Mouse (Mus musculus): ENCODE measurements at regions not wholly inside any gene's neighbourhood (a gene's known extent, or its start where the extent isn't known, plus 50 kb on each side); places are given as distances from the start of the nearest gene placed in this dataset.

GRCm38 (mm10) chr5:148729541-148729940, 177.0 kb upstream of the Ubl3 start:
- 0 out of 2 replicates have a peak, but pooled peaks cover 3% of the 10 kb centered on the region for H3K9me3 ChIP-seq
- no peaks in the 10 kb centered on the region for H3K27me3 ChIP-seq
- no peak overlapping the region for H3K4me2 ChIP-seq
- no peaks in the 10 kb centered on the region for H3K36me3 ChIP-seq (replicated peaks)
- ATAC-seq (ENCODE audit: low FRiP score) = no peak
- H3K9ac ChIP-seq = no peak overlapping the region
- H3K4me1 ChIP-seq = peaks cover 3% of the 10 kb centered on the region; the same call in 1 of the 2 replicates
- 89% methylated on average over 15 of the region's 15 CpGs for WGBS
- no peak overlapping the region for H3K27ac ChIP-seq
- no peak overlapping the region for H3K4me3 ChIP-seq (replicated peaks)

- Histone ChIP-seq H3K9me3 (0 out of 2 replicates have a peak, but pooled peaks cover 3% of the 10 kb centered on the region), H3K4me3 (replicated peaks) (no peak overlapping the region), H3K27ac (no peak overlapping the region), H3K27me3 (no peaks in the 10 kb centered on the region), H3K9ac (no peak overlapping the region), H3K4me1 (peaks cover 1% of the 10 kb centered on the region; the same call in 1 of the 2 replicates), H3K4me2 (no peak overlapping the region), H3K36me3 (replicated peaks) (no peaks in the 10 kb centered on the region)
- ATAC-seq (ENCODE audit: low FRiP score) = no peak
- WGBS = 59% methylated on average over 1 of the region's 1 CpGs
These were observed 175.9 kb upstream of the Ubl3 start for GRCm38 (mm10) chr5:148728492-148728891.

GRCm38 (mm10) chr5:148726442-148726841, 173.9 kb upstream of the Ubl3 start:
- WGBS = 79% methylated on average over 7 of the region's 7 CpGs

DNA sequence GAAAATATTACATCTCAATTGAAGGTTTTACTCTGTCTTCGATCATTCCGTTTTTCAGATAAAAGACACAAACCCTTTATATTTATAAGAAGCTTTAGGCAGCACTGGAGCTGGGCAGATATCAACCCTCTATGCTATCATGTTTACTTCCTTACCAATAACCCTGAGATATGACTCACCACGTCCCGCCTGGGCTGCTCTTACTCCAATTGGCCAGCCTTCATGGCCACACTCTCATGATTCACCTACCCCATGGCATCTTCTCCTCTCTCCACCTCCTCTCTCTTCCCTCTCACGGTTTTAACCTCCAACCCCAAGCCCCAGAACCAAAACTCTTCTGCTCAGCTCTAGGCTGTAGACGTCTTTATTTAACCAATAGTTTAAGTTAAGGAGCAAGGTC, 171.9 kb upstream of the Ubl3 start:
- Histone ChIP-seq H3K9ac (no peak overlapping the region), H3K4me3 (replicated peaks) (no peak overlapping the region), H3K36me3 (replicated peaks) (no peaks in the 10 kb centered on the region), H3K27me3 (no peaks in the 10 kb centered on the region), H3K27ac (no peak overlapping the region), H3K4me2 (no peak overlapping the region), H3K9me3 (0 out of 2 replicates have a peak, but pooled peaks cover 3% of the 10 kb centered on the region), H3K4me1 (no peaks in the 10 kb centered on the region)
- WGBS = 88% methylated on average over 6 of the region's 6 CpGs
- no peak for ATAC-seq (ENCODE audit: low FRiP score)

More at GRCm38 (mm10) chr5:148726442-148726841, 173.9 kb upstream of the Ubl3 start:
- no peak overlapping the region for H3K27ac ChIP-seq
- no peaks in the 10 kb centered on the region for H3K36me3 ChIP-seq (replicated peaks)
- H3K9me3 ChIP-seq = 0 out of 2 replicates have a peak, but pooled peaks cover 3% of the 10 kb centered on the region
- no peaks in the 10 kb centered on the region for H3K4me1 ChIP-seq
- H3K4me3 ChIP-seq (replicated peaks) = no peak overlapping the region
- ATAC-seq (ENCODE audit: low FRiP score) = no peak
- no peak overlapping the region for H3K9ac ChIP-seq
- no peaks in the 10 kb centered on the region for H3K27me3 ChIP-seq
- no peak overlapping the region for H3K4me2 ChIP-seq

GRCm38 (mm10) chr5:148723677-148724227, 171.2 kb upstream of the Ubl3 start:
- ATAC-seq (ENCODE audit: low FRiP score) = no peak

GRCm38 (mm10) chr5:148720604-148721003, 168.0 kb upstream of the Ubl3 start:
- H3K36me3 ChIP-seq (replicated peaks) = no peaks in the 10 kb centered on the region
- no peaks in the 10 kb centered on the region for H3K27me3 ChIP-seq
- 94% methylated on average over 5 of the region's 5 CpGs for WGBS
- H3K9me3 ChIP-seq = peaks cover 3% of the 10 kb centered on the region; the same call in 1 of the 2 replicates
- H3K9ac ChIP-seq = no peak overlapping the region
- no peak overlapping the region for H3K4me3 ChIP-seq (replicated peaks)
- no peak overlapping the region for H3K4me2 ChIP-seq
- no peak overlapping the region for H3K27ac ChIP-seq
- H3K4me1 ChIP-seq = no peaks in the 10 kb centered on the region
- no peak for ATAC-seq (ENCODE audit: low FRiP score)

More at GRCm38 (mm10) chr5:148723677-148724227, 171.2 kb upstream of the Ubl3 start:
- Histone ChIP-seq H3K4me3 (replicated peaks) (no peak overlapping the region), H3K9ac (no peak overlapping the region), H3K27me3 (no peaks in the 10 kb centered on the region), H3K4me2 (no peak overlapping the region), H3K36me3 (replicated peaks) (no peaks in the 10 kb centered on the region), H3K4me1 (no peaks in the 10 kb centered on the region), H3K9me3 (peaks cover 4% of the 10 kb centered on the region; the same call in 1 of the 2 replicates), H3K27ac (no peak overlapping the region)
- 93% methylated on average over 11 of the region's 11 CpGs for WGBS

DNA sequence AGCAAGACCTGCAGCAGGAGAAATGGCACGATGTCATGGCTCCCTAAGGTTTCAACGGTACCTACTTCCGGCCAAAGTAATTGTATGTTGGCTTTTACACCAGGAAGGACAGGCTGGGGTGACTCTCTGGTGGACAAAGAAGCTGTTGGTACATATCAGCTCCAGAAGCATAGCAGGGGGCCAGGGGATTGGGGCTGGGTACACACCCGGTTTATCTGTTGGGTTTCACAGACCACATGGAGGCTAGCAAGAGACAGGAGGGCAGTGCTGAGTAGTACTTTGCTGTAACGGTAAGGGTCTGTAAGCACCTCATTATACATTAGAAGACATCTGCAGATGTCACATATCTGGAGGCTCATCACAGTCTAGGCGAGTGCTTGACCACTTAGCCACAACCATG, 164.0 kb upstream of the Ubl3 start:
- H3K27me3 ChIP-seq = no peaks in the 10 kb centered on the region
- no peak overlapping the region for H3K4me2 ChIP-seq
- 91% methylated on average over 6 of the region's 6 CpGs for WGBS
- H3K4me1 ChIP-seq = no peaks in the 10 kb centered on the region
- H3K9me3 ChIP-seq = peaks cover 3% of the 10 kb centered on the region; the same call in 1 of the 2 replicates
- H3K9ac ChIP-seq = no peak overlapping the region
- no peak for ATAC-seq (ENCODE audit: low FRiP score)
- no peak overlapping the region for H3K27ac ChIP-seq
- no peaks in the 10 kb centered on the region for H3K36me3 ChIP-seq (replicated peaks)
- no peak overlapping the region for H3K4me3 ChIP-seq (replicated peaks)

- Histone ChIP-seq H3K4me1 (no peaks in the 10 kb centered on the region), H3K9me3 (peaks cover 3% of the 10 kb centered on the region; the same call in 1 of the 2 replicates), H3K4me2 (no peak overlapping the region), H3K36me3 (replicated peaks) (no peaks in the 10 kb centered on the region), H3K27me3 (no peaks in the 10 kb centered on the region), H3K27ac (no peak overlapping the region), H3K4me3 (replicated peaks) (no peak overlapping the region), H3K9ac (no peak overlapping the region)
- ATAC-seq (ENCODE audit: low FRiP score) = no peak
- 80% methylated on average over 15 of the region's 15 CpGs for WGBS
These were observed 162.8 kb upstream of the Ubl3 start for GRCm38 (mm10) chr5:148715218-148715991.

DNA sequence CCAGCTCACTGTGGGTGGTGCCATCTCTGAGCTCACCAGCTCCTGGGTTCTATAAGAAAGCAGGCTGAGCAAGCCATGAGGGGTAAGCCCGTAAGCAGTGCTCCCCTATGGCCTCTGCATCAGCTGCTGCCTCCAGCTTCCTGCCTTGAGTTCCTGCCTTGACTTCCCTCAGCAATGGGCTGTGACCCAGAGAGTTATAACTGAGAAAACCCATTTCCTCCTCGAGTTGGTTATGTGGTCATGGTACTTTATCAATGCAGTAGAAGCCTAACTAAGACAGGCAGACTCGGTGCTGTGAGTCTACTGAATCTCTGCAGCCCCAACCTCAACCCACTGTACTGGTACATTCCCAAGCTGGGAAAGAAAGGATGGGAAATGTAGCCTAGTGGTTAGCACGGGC, 162.2 kb upstream of the Ubl3 start:
- no peak overlapping the region for H3K9ac ChIP-seq
- H3K27ac ChIP-seq = no peak overlapping the region
- H3K4me3 ChIP-seq (replicated peaks) = no peak overlapping the region
- no peak for ATAC-seq (ENCODE audit: low FRiP score)
- H3K9me3 ChIP-seq = peaks cover 3% of the 10 kb centered on the region; the same call in 1 of the 2 replicates
- WGBS = 86% methylated on average over 4 of the region's 4 CpGs
- no peak overlapping the region for H3K4me2 ChIP-seq
- H3K4me1 ChIP-seq = no peaks in the 10 kb centered on the region
- H3K27me3 ChIP-seq = no peaks in the 10 kb centered on the region
- H3K36me3 ChIP-seq (replicated peaks) = no peaks in the 10 kb centered on the region

- Histone ChIP-seq H3K4me3 (replicated peaks) (no peak overlapping the region), H3K4me1 (peaks cover 6% of the 10 kb centered on the region), H3K9me3 (peaks cover 2% of the 10 kb centered on the region; the same call in 1 of the 2 replicates), H3K9ac (no peak overlapping the region), H3K27me3 (no peaks in the 10 kb centered on the region), H3K4me2 (no peak overlapping the region), H3K36me3 (replicated peaks) (no peaks in the 10 kb centered on the region), H3K27ac (no peak overlapping the region)
- 91% methylated on average over 5 of the region's 5 CpGs for WGBS
- no peak for ATAC-seq (ENCODE audit: low FRiP score)
These were observed 161.2 kb upstream of the Ubl3 start for GRCm38 (mm10) chr5:148713796-148714195.

DNA sequence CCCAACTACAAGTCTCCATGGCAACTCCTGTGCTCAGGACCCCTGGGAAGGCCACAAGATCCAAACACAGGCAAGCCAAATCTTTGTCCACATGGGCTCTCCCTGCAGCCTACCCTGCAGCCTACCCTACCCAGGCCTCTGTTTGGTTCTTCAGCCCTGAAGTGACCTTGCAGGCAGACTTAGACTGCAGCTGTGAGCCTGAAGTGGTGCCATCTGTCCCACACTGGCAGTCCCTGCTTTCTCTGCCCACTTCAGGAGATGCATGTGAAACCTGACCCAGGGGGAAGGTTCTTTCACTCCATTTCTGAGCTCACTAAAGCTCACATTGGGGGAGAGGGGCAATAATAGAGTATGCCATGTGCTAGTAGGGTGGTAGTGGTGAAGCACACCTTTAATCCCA, 160.4 kb upstream of the Ubl3 start:
- Histone ChIP-seq H3K27me3 (no peaks in the 10 kb centered on the region), H3K4me2 (no peak overlapping the region), H3K36me3 (replicated peaks) (no peaks in the 10 kb centered on the region), H3K9ac (no peak overlapping the region), H3K4me1 (peaks cover 13% of the 10 kb centered on the region), H3K4me3 (replicated peaks) (no peak overlapping the region), H3K27ac (no peak overlapping the region), H3K9me3 (no peaks in the 10 kb centered on the region)
- ATAC-seq (ENCODE audit: low FRiP score) = no peak

- WGBS = 79% methylated on average over 5 of the region's 5 CpGs
- ATAC-seq (ENCODE audit: low FRiP score) = no peak
- no peak overlapping the region for H3K4me3 ChIP-seq (replicated peaks)
- H3K9ac ChIP-seq = no peak overlapping the region
- H3K4me1 ChIP-seq = peaks cover 19% of the 10 kb centered on the region
- no peaks in the 10 kb centered on the region for H3K9me3 ChIP-seq
- no peak overlapping the region for H3K4me2 ChIP-seq
- H3K27me3 ChIP-seq = no peaks in the 10 kb centered on the region
- no peaks in the 10 kb centered on the region for H3K36me3 ChIP-seq (replicated peaks)
- no peak overlapping the region for H3K27ac ChIP-seq
These were observed 159.0 kb upstream of the Ubl3 start for GRCm38 (mm10) chr5:148711570-148711969.

Measured in forebrain, embryonic 12.5 days (tissue).